Mouse (Mus musculus) layer of hippocampus, postnatal 10 days (tissue): Measurements from ENCODE around the gene Aldh2. TPM values are rescaled to one million over a fixed set of nuclear protein-coding genes. Genes with fewer than 3 reads are reported as not detected.

Experiments
- total RNA-seq, 2 experiments: library from RNA; stranded (reverse); gene quantifications; 2 replicates each; pipeline ENCODE4 v1.2.3; 2021

The Aldh2 gene
- total RNA-seq, 2 experiments from 2014 or later: 90.7 to 93.9 TPM

Other genes starting within 250 kb of the Aldh2 start
- 10 to 100 TPM; 83.2 to 90.3 TPM for gene Trafd1, start 208.2 kb downstream of the Aldh2 start, total RNA-seq
- 10 to 100 TPM; 43.9 to 45.3 TPM for gene Naa25, start 195.9 kb downstream of the Aldh2 start, total RNA-seq
- gene Tmem116, start 141.9 kb downstream of the Aldh2 start, total RNA-seq: 1 to 10 TPM; 4.4 to 5.4 TPM
- gene Erp29, start 141.3 kb downstream of the Aldh2 start, total RNA-seq: 100 to 1,000 TPM; 154 to 170 TPM
- under 1 TPM in 1 of 2 experiments, not detected in 1; 0.11 TPM for gene Adam1b, start 90.4 kb downstream of the Aldh2 start, total RNA-seq
- 10 to 100 TPM; 10.3 to 10.5 TPM for gene Adam1a, start 48.3 kb downstream of the Aldh2 start, total RNA-seq
- gene Gm42878, start 48.3 kb downstream of the Aldh2 start, total RNA-seq: not detected
- gene Mapkapk5, start 47.9 kb downstream of the Aldh2 start, total RNA-seq: 10 to 100 TPM; 78.4 to 84.6 TPM
- gene Acad12, start 25.1 kb upstream of the Aldh2 start, total RNA-seq: 1 to 10 TPM; 4.4 to 5.4 TPM
- gene Acad10, start 66.7 kb upstream of the Aldh2 start, total RNA-seq: 1 to 10 TPM; 2.6 to 3.3 TPM
- 10 to 100 TPM; 53.2 to 54.0 TPM for gene Brap, start 66.7 kb upstream of the Aldh2 start, total RNA-seq
- gene Atxn2, start 117.5 kb upstream of the Aldh2 start, total RNA-seq: 100 to 1,000 TPM; 204 to 220 TPM
- gene Sh2b3, start 243.8 kb upstream of the Aldh2 start, total RNA-seq: 10 to 100 TPM; 16.5 to 16.7 TPM